13 mouse cellular contexts compared by ENCODE assay signal in genomic region chr6:125302231-125302982, GRCm38 (mm10). TPM values are rescaled to one million over a fixed set of nuclear protein-coding genes. Genes with fewer than 3 reads are reported as not detected.
DNase-seq lines count a peak whose midpoint lies in the region; ATAC-seq lines count a peak whose summit lies in the region.
"Had no signal": no experiment of that assay in that cellular context is flagged by ENCODE, and none has a peak within 500 bp of the region (broad histone marks: within the 10 kb centered on the region; RNA-seq: fewer than 3 reads in every experiment).

No protein-coding gene starts in this region.

- H3K4me3 ChIP-seq in liver, embryonic 16.5 days (ENCODE audit: low read depth, low read length), result no peak overlapping the region
- no peak overlapping the region for H3K4me3 ChIP-seq in lung, embryonic 15.5 days
- H3K4me3 ChIP-seq in forebrain, embryonic 15.5 days, result no peak overlapping the region
- H3K4me3 ChIP-seq: heart, embryonic 13.5 days; liver, embryonic 13.5 days had no signal

- no peak for DNase-seq in liver
- peak; percentile 49 for DNase-seq in thymus, postnatal 14 days
- DNase-seq in layer of hippocampus, adult 8-10 months (ENCODE audit: low spot score in 2 of 2), result no peak
- no peak for DNase-seq in urinary bladder, postnatal 4 days (ENCODE audit: low spot score in 2 of 2)
- DNase-seq: liver, embryonic 13.5 days had no signal

- no peak overlapping the region for H3K4me2 ChIP-seq in liver, embryonic 16.5 days (ENCODE audit: low read depth, low read length)
- peak overlapping the region; percentile 21; the same call in 1 of the 2 replicates for H3K4me2 ChIP-seq in lung, embryonic 15.5 days
- H3K4me2 ChIP-seq in forebrain, embryonic 15.5 days (replicated peaks), result no peak overlapping the region
- H3K4me2 ChIP-seq: heart, embryonic 13.5 days; liver, embryonic 13.5 days had no signal

- H3K4me1 ChIP-seq in liver, embryonic 16.5 days (ENCODE audit: control insufficient read depth, low read depth, low read length), result no peaks in the 10 kb centered on the region
- H3K4me1 ChIP-seq in lung, embryonic 15.5 days, result peaks cover 17% of the 10 kb centered on the region
- no peaks in the 10 kb centered on the region for H3K4me1 ChIP-seq in forebrain, embryonic 15.5 days
- H3K4me1 ChIP-seq: heart, embryonic 13.5 days; liver, embryonic 13.5 days had no signal

- peak; percentile 37; the same call in 1 of the 2 replicates for ATAC-seq in liver, embryonic 16.5 days (ENCODE audit: low read depth)
- ATAC-seq in granulocyte monocyte progenitor cell, adult 5-6 weeks (replicated peaks; ENCODE audit: poor library complexity, severe bottlenecking), result peak; percentile 50; the same call in 1 of the 2 replicates
- ATAC-seq in lung, embryonic 15.5 days (ENCODE audit: borderline replicate concordance, extremely low read depth, low FRiP score, low TSS enrichment), result no peak
- no peak for ATAC-seq in forebrain, embryonic 15.5 days (replicated peaks)
- ATAC-seq: inflammation-experienced regulatory T-cells, adult 6 months had no signal

- H3K9ac ChIP-seq in liver, embryonic 16.5 days (ENCODE audit: low read depth, low read length), result no peak overlapping the region
- H3K9ac ChIP-seq in lung, embryonic 15.5 days, result no peak overlapping the region
- no peak overlapping the region for H3K9ac ChIP-seq in forebrain, embryonic 15.5 days (replicated peaks)
- H3K9ac ChIP-seq: heart, embryonic 13.5 days; liver, embryonic 13.5 days had no signal

- no peaks in the 10 kb centered on the region for H3K9me3 ChIP-seq in liver, embryonic 16.5 days (replicated peaks; ENCODE audit: control insufficient read depth, low read length)
- no peaks in the 10 kb centered on the region for H3K9me3 ChIP-seq in lung, embryonic 15.5 days
- H3K9me3 ChIP-seq in forebrain, embryonic 15.5 days, result no peaks in the 10 kb centered on the region
- H3K9me3 ChIP-seq: heart, embryonic 13.5 days; liver, embryonic 13.5 days had no signal

- no peaks in the 10 kb centered on the region for H3K27me3 ChIP-seq in liver, embryonic 16.5 days (ENCODE audit: control insufficient read depth, insufficient read depth, low read depth, low read length)
- H3K27me3 ChIP-seq in lung, embryonic 15.5 days, result no peaks in the 10 kb centered on the region
- H3K27me3 ChIP-seq in forebrain, embryonic 15.5 days, result no peaks in the 10 kb centered on the region
- H3K27me3 ChIP-seq: heart, embryonic 13.5 days; liver, embryonic 13.5 days had no signal

- H3K36me3 ChIP-seq in liver, embryonic 16.5 days (ENCODE audit: control insufficient read depth, insufficient read depth), result peaks cover 3% of the 10 kb centered on the region; the same call in 1 of the 2 replicates
- peaks cover 20% of the 10 kb centered on the region for H3K36me3 ChIP-seq in lung, embryonic 15.5 days
- H3K36me3 ChIP-seq in forebrain, embryonic 15.5 days, result no peaks in the 10 kb centered on the region

- no peak overlapping the region for H3K27ac ChIP-seq in liver, embryonic 16.5 days (ENCODE audit: low read length)
- H3K27ac ChIP-seq in lung, embryonic 15.5 days, result peak overlapping the region; percentile 80
- H3K27ac ChIP-seq in forebrain, embryonic 15.5 days (replicated peaks), result no peak overlapping the region
- H3K27ac ChIP-seq: heart, embryonic 13.5 days; liver, embryonic 13.5 days had no signal

- 72% methylated on average over 24 of the region's 24 CpGs for WGBS in liver, embryonic 16.5 days (ENCODE audit: insufficient replicate concordance)
- WGBS in lung, embryonic 15.5 days, result 43% methylated on average over 24 of the region's 24 CpGs
- 88% methylated on average over 24 of the region's 24 CpGs for WGBS in forebrain, embryonic 15.5 days

RNA-seq across cellular contexts. Expression of gene Ltbr, which starts 11.3 kb away (rescaled TPM):
- polyA plus RNA-seq in liver, embryonic 16.5 days (2015; fragmentation: Nextera tagmentation; extraction: Ambion mirVana), result 22.3 and 22.5 TPM in 2 replicates
- total RNA-seq in granulocyte monocyte progenitor cell, adult 5-6 weeks (2014; fragmentation: Nextera tagmentation), result 36.4 and 50.3 TPM in 2 replicates
- total RNA-seq in granulocyte monocyte progenitor cell, adult 5-6 weeks (2017), result 29.9 and 36.3 TPM in 2 replicates
- 79.1 and 82.5 TPM in 2 replicates for polyA plus RNA-seq in lung, embryonic 15.5 days (2015; fragmentation: Nextera tagmentation; extraction: Ambion mirVana)
- 10.8 and 11.5 TPM in 2 replicates for polyA plus RNA-seq in forebrain, embryonic 15.5 days (2015; fragmentation: Nextera tagmentation; extraction: Ambion mirVana)
- 10 to 100 TPM in 2 of 4 experiments, 1 to 10 TPM in 2; 8.1 to 16.8 (median 11.5) TPM for total RNA-seq in layer of hippocampus, adult 8-10 months (2022)

RNA-seq across cellular contexts. Expression of gene Tuba3a, which starts 16.6 kb away (rescaled TPM):
- not detected in 2 replicates for polyA plus RNA-seq in liver, embryonic 16.5 days (2015; fragmentation: Nextera tagmentation; extraction: Ambion mirVana)
- total RNA-seq in granulocyte monocyte progenitor cell, adult 5-6 weeks (2014; fragmentation: Nextera tagmentation), result not detected in 2 replicates
- not detected in 2 replicates for total RNA-seq in granulocyte monocyte progenitor cell, adult 5-6 weeks (2017)
- 0.22 and 0.31 TPM in 2 replicates for polyA plus RNA-seq in lung, embryonic 15.5 days (2015; fragmentation: Nextera tagmentation; extraction: Ambion mirVana)
- polyA plus RNA-seq in forebrain, embryonic 15.5 days (2015; fragmentation: Nextera tagmentation; extraction: Ambion mirVana), result not detected in 2 replicates
- total RNA-seq in layer of hippocampus, adult 8-10 months (2022), result under 1 TPM in 2 of 4 experiments, not detected in 2; 0.20 to 0.31 TPM
- total RNA-seq: midbrain, postnatal 0 days had no signal
- polyA plus RNA-seq: frontal cortex, adult 2 months; liver, embryonic 13.5 days; midbrain, postnatal 0 days had no signal

RNA-seq across cellular contexts. Expression of gene Scnn1a, which starts 18.1 kb away (rescaled TPM):
- 0.61 and 0.74 TPM in 2 replicates for polyA plus RNA-seq in liver, embryonic 16.5 days (2015; fragmentation: Nextera tagmentation; extraction: Ambion mirVana)
- 16.2 and 18.9 TPM in 2 replicates for total RNA-seq in granulocyte monocyte progenitor cell, adult 5-6 weeks (2014; fragmentation: Nextera tagmentation)
- 1.4 and 1.8 TPM in 2 replicates for total RNA-seq in granulocyte monocyte progenitor cell, adult 5-6 weeks (2017)
- 5.0 and 5.8 TPM in 2 replicates for polyA plus RNA-seq in lung, embryonic 15.5 days (2015; fragmentation: Nextera tagmentation; extraction: Ambion mirVana)
- 0.20 and 0.25 TPM in 2 replicates for polyA plus RNA-seq in forebrain, embryonic 15.5 days (2015; fragmentation: Nextera tagmentation; extraction: Ambion mirVana)
- 1 to 10 TPM; 4.3 to 5.6 (median 5.3) TPM for total RNA-seq in layer of hippocampus, adult 8-10 months (2022)
- polyA plus RNA-seq: inflammation-experienced regulatory T-cells, adult 6 months had no signal

RNA-seq across cellular contexts. Expression of gene Tnfrsf1a, which starts 46.8 kb away (rescaled TPM):
- polyA plus RNA-seq in liver, embryonic 16.5 days (2015; fragmentation: Nextera tagmentation; extraction: Ambion mirVana), result 30.5 and 32.8 TPM in 2 replicates
- 89.1 and 104 TPM in 2 replicates for total RNA-seq in granulocyte monocyte progenitor cell, adult 5-6 weeks (2014; fragmentation: Nextera tagmentation)
- total RNA-seq in granulocyte monocyte progenitor cell, adult 5-6 weeks (2017), result 54.4 and 88.8 TPM in 2 replicates
- polyA plus RNA-seq in lung, embryonic 15.5 days (2015; fragmentation: Nextera tagmentation; extraction: Ambion mirVana), result 88.3 and 101 TPM in 2 replicates
- polyA plus RNA-seq in forebrain, embryonic 15.5 days (2015; fragmentation: Nextera tagmentation; extraction: Ambion mirVana), result 11.3 and 13.0 TPM in 2 replicates
- total RNA-seq in layer of hippocampus, adult 8-10 months (2022), result 10 to 100 TPM; 11.0 to 36.7 (median 21.8) TPM

Comparison
In these comparisons a context has a peak if more than half of its experiments do, and no peak if none do; other contexts are left out.
1. ATAC-seq: peak in liver, embryonic 16.5 days (single experiment) and granulocyte monocyte progenitor cell, adult 5-6 weeks (single experiment); none in lung, embryonic 15.5 days (single experiment) and forebrain, embryonic 15.5 days (single experiment).